Mouse (Mus musculus) lung, embryonic 15.5 days (tissue): ENCODE measurements at regions not wholly inside any gene's neighbourhood (a gene's known extent, or its start where the extent isn't known, plus 50 kb on each side); places are given as distances from the start of the nearest gene placed in this dataset.

Experiments
- ATAC-seq: fragments of 200-750 bp; cut with Nextera tagmentation; 2 replicates; pipeline ENCODE4 v1.8.0; 2017; ENCODE audit warnings: moderate number of reproducible peaks, borderline replicate concordance; ENCODE audit not compliant: low FRiP score, low TSS enrichment; ENCODE audit errors: extremely low read depth
- H3K27ac ChIP-seq: fragments of 300-500 bp; sonication (generic); 2 replicates; pipeline ENCODE4 v1.5.1; 2015; ENCODE audit warnings: moderate library complexity, mild to moderate bottlenecking, inconsistent platforms
- H3K27me3 ChIP-seq: fragments of 300-500 bp; sonication (generic); 2 replicates; pipeline ENCODE4 v1.6.1; 2015; ENCODE audit warnings: inconsistent platforms
- H3K36me3 ChIP-seq: fragments of 300-500 bp; sonication (generic); 2 replicates; pipeline ENCODE4 v1.6.1; 2015; ENCODE audit warnings: inconsistent platforms
- H3K4me1 ChIP-seq: fragments of 300-500 bp; sonication (generic); 2 replicates; pipeline ENCODE4 v1.6.1; 2015; ENCODE audit warnings: inconsistent platforms
- H3K4me2 ChIP-seq: fragments of 300-500 bp; sonication (generic); 2 replicates; pipeline ENCODE4 v1.6.1; 2015; ENCODE audit warnings: inconsistent platforms, mild to moderate bottlenecking, moderate library complexity
- H3K4me3 ChIP-seq: fragments of 300-500 bp; sonication (generic); 2 replicates; pipeline ENCODE4 v1.5.1; 2015; ENCODE audit warnings: mild to moderate bottlenecking, inconsistent platforms
- H3K9ac ChIP-seq: fragments of 300-500 bp; sonication (generic); 2 replicates; pipeline ENCODE4 v1.6.1; 2015; ENCODE audit warnings: inconsistent platforms
- H3K9me3 ChIP-seq: fragments of 300-500 bp; sonication (generic); 2 replicates; pipeline ENCODE4 v1.6.1; 2016; ENCODE audit warnings: inconsistent platforms
- WGBS: fragments of 180-500 bp; shearing (Covaris S2); methylation state at CpG from one replicate; pipeline ENCODE4 v1.1.7; 2015; 5-methylcytosine and 5-hydroxymethylcytosine counted together

- Histone ChIP-seq H3K4me3 (no peak overlapping the region), H3K9ac (no peak overlapping the region), H3K27me3 (no peaks in the 10 kb centered on the region), H3K9me3 (no peaks in the 10 kb centered on the region), H3K4me2 (no peak overlapping the region), H3K36me3 (no peaks in the 10 kb centered on the region), H3K4me1 (no peaks in the 10 kb centered on the region), H3K27ac (no peak overlapping the region)
- no peak for ATAC-seq
These were observed 544.4 kb upstream of the Marcks start for GRCm38 (mm10) chr10:37683101-37683500.

- Histone ChIP-seq H3K27me3 (no peaks in the 10 kb centered on the region), H3K4me1 (no peaks in the 10 kb centered on the region)
These were observed 541.9 kb upstream of the Marcks start for GRCm38 (mm10) chr10:37680601-37681000.

GRCm38 (mm10) chr10:37677826-37678225 lies 539.1 kb upstream of the Marcks start:
- Histone ChIP-seq H3K9ac (no peak overlapping the region), H3K27me3 (no peaks in the 10 kb centered on the region), H3K9me3 (no peaks in the 10 kb centered on the region), H3K4me2 (no peak overlapping the region), H3K27ac (no peak overlapping the region), H3K4me1 (no peaks in the 10 kb centered on the region), H3K4me3 (no peak overlapping the region), H3K36me3 (no peaks in the 10 kb centered on the region)
- 79% methylated on average over 1 of the region's 1 CpGs for WGBS
- no peak for ATAC-seq

More at GRCm38 (mm10) chr10:37680601-37681000, 541.9 kb upstream of the Marcks start:
- no peak overlapping the region for H3K4me3 ChIP-seq
- H3K9me3 ChIP-seq: no peaks in the 10 kb centered on the region
- H3K27ac ChIP-seq: no peak overlapping the region
- no peak overlapping the region for H3K9ac ChIP-seq
- H3K4me2 ChIP-seq: no peak overlapping the region
- H3K36me3 ChIP-seq: no peaks in the 10 kb centered on the region
- no peak for ATAC-seq

GRCm38 (mm10) chr10:37668827-37669226 lies 530.1 kb upstream of the Marcks start:
- H3K4me1 ChIP-seq: no peaks in the 10 kb centered on the region
- H3K27me3 ChIP-seq: no peaks in the 10 kb centered on the region
- H3K9me3 ChIP-seq: no peaks in the 10 kb centered on the region
- H3K36me3 ChIP-seq: no peaks in the 10 kb centered on the region
- H3K9ac ChIP-seq: no peak overlapping the region
- 50% methylated on average over 2 of the region's 2 CpGs for WGBS
- no peak overlapping the region for H3K27ac ChIP-seq
- no peak for ATAC-seq
- H3K4me2 ChIP-seq: no peak overlapping the region
- H3K4me3 ChIP-seq: no peak overlapping the region

- no peaks in the 10 kb centered on the region for H3K9me3 ChIP-seq
- H3K4me2 ChIP-seq: no peak overlapping the region
- no peaks in the 10 kb centered on the region for H3K4me1 ChIP-seq
- H3K27ac ChIP-seq: no peak overlapping the region
- no peak overlapping the region for H3K9ac ChIP-seq
- H3K27me3 ChIP-seq: no peaks in the 10 kb centered on the region
- no peak overlapping the region for H3K4me3 ChIP-seq
- ATAC-seq: no peak
- WGBS: 63% methylated on average over 7 of the region's 7 CpGs
- no peaks in the 10 kb centered on the region for H3K36me3 ChIP-seq
These were observed 528.5 kb upstream of the Marcks start for GRCm38 (mm10) chr10:37667031-37667745.

GRCm38 (mm10) chr10:37666535-37666934 lies 527.8 kb upstream of the Marcks start:
- no peaks in the 10 kb centered on the region for H3K27me3 ChIP-seq
- WGBS: 90% methylated on average over 2 of the region's 2 CpGs
- no peaks in the 10 kb centered on the region for H3K36me3 ChIP-seq
- H3K4me1 ChIP-seq: no peaks in the 10 kb centered on the region
- H3K27ac ChIP-seq: no peak overlapping the region
- no peak overlapping the region for H3K9ac ChIP-seq
- ATAC-seq: no peak
- no peaks in the 10 kb centered on the region for H3K9me3 ChIP-seq
- no peak overlapping the region for H3K4me3 ChIP-seq
- H3K4me2 ChIP-seq: no peak overlapping the region

- no peak overlapping the region for H3K4me3 ChIP-seq
- H3K4me2 ChIP-seq: no peak overlapping the region
- no peaks in the 10 kb centered on the region for H3K27me3 ChIP-seq
- no peaks in the 10 kb centered on the region for H3K4me1 ChIP-seq
- WGBS: 33% methylated on average over 7 of the region's 7 CpGs
- H3K36me3 ChIP-seq: no peaks in the 10 kb centered on the region
- no peak overlapping the region for H3K9ac ChIP-seq
- ATAC-seq: no peak
- no peaks in the 10 kb centered on the region for H3K9me3 ChIP-seq
- H3K27ac ChIP-seq: no peak overlapping the region
These were observed 498.4 kb upstream of the Marcks start for GRCm38 (mm10) chr10:37637001-37637562.

GRCm38 (mm10) chr10:37636421-37636820 lies 497.7 kb upstream of the Marcks start:
- Histone ChIP-seq H3K36me3 (no peaks in the 10 kb centered on the region), H3K9ac (no peak overlapping the region), H3K4me2 (no peak overlapping the region), H3K4me1 (no peaks in the 10 kb centered on the region), H3K4me3 (no peak overlapping the region), H3K27ac (no peak overlapping the region), H3K9me3 (no peaks in the 10 kb centered on the region), H3K27me3 (no peaks in the 10 kb centered on the region)
- 30% methylated on average over 4 of the region's 4 CpGs for WGBS
- no peak for ATAC-seq

- H3K4me1 ChIP-seq: no peaks in the 10 kb centered on the region
- H3K27ac ChIP-seq: no peak overlapping the region
- ATAC-seq: no peak
- WGBS: 95% methylated on average over 1 of the region's 1 CpGs
- H3K4me3 ChIP-seq: no peak overlapping the region
- H3K27me3 ChIP-seq: no peaks in the 10 kb centered on the region
- H3K9me3 ChIP-seq: no peaks in the 10 kb centered on the region
- no peak overlapping the region for H3K4me2 ChIP-seq
- H3K36me3 ChIP-seq: no peaks in the 10 kb centered on the region
- no peak overlapping the region for H3K9ac ChIP-seq
These were observed 491.7 kb upstream of the Marcks start for GRCm38 (mm10) chr10:37630403-37630802.

- Histone ChIP-seq H3K9ac (no peak overlapping the region), H3K36me3 (no peaks in the 10 kb centered on the region), H3K4me1 (no peaks in the 10 kb centered on the region), H3K4me3 (no peak overlapping the region), H3K27me3 (no peaks in the 10 kb centered on the region), H3K9me3 (no peaks in the 10 kb centered on the region), H3K27ac (no peak overlapping the region), H3K4me2 (no peak overlapping the region)
- WGBS: 65% methylated on average over 3 of the region's 3 CpGs
- no peak for ATAC-seq
These were observed 489.2 kb upstream of the Marcks start for GRCm38 (mm10) chr10:37627900-37628299.

- Histone ChIP-seq H3K9me3 (no peaks in the 10 kb centered on the region), H3K36me3 (no peaks in the 10 kb centered on the region), H3K27ac (no peak overlapping the region), H3K27me3 (no peaks in the 10 kb centered on the region), H3K4me2 (no peak overlapping the region), H3K9ac (no peak overlapping the region), H3K4me3 (no peak overlapping the region), H3K4me1 (no peaks in the 10 kb centered on the region)
- WGBS: 41% methylated on average over 5 of the region's 5 CpGs
- ATAC-seq: no peak
These were observed 488.1 kb upstream of the Marcks start for GRCm38 (mm10) chr10:37626758-37627201.

- ATAC-seq: no peak
- Histone ChIP-seq H3K9me3 (no peaks in the 10 kb centered on the region), H3K27ac (no peak overlapping the region), H3K36me3 (no peaks in the 10 kb centered on the region), H3K4me3 (no peak overlapping the region), H3K9ac (no peak overlapping the region), H3K27me3 (no peaks in the 10 kb centered on the region), H3K4me2 (no peak overlapping the region), H3K4me1 (no peaks in the 10 kb centered on the region)
- WGBS: 36% methylated on average over 1 of the region's 1 CpGs
These were observed 487.4 kb upstream of the Marcks start for GRCm38 (mm10) chr10:37625972-37626757.
